Mouse (Mus musculus) limb, embryonic 13.5 days (tissue): ENCODE results near the gene Gm14862. TPM values are rescaled to one million over a fixed set of nuclear protein-coding genes. Genes with fewer than 3 reads are reported as not detected.
A peak's percentile ranks its signal among the peaks of the same experiment; 100 is the strongest.

Experiments used
- ATAC-seq: fragments of 200-750 bp; cut with Nextera tagmentation; 2 replicates; pipeline ENCODE4 v1.8.0; 2017; ENCODE audit warnings: low read depth, moderate number of reproducible peaks, moderate TSS enrichment; ENCODE audit not compliant: low FRiP score
- H3K27ac ChIP-seq: fragments of 300-500 bp; sonication (generic); 2 replicates; pipeline ENCODE4 v1.5.1; 2015; ENCODE audit warnings: inconsistent platforms, mild to moderate bottlenecking, moderate library complexity
- H3K27me3 ChIP-seq: fragments of 300-500 bp; sonication (generic); 2 replicates; pipeline ENCODE4 v1.6.1; 2015; ENCODE audit warnings: mild to moderate bottlenecking, inconsistent platforms
- H3K36me3 ChIP-seq: fragments of 300-500 bp; sonication (generic); 2 replicates; pipeline ENCODE4 v1.6.1; 2015; ENCODE audit warnings: inconsistent platforms, mild to moderate bottlenecking, moderate library complexity
- H3K4me1 ChIP-seq: fragments of 300-500 bp; sonication (generic); 2 replicates; pipeline ENCODE4 v1.6.1; 2015; ENCODE audit warnings: inconsistent platforms
- H3K4me2 ChIP-seq: fragments of 300-500 bp; sonication (generic); replicated peaks from 2 replicates; pipeline ENCODE4 v1.6.1; 2015; ENCODE audit warnings: inconsistent platforms, mild to moderate bottlenecking, moderate library complexity
- H3K4me3 ChIP-seq: fragments of 300-500 bp; sonication (generic); 2 replicates; pipeline ENCODE4 v1.5.1; 2015; ENCODE audit warnings: moderate library complexity, mild to moderate bottlenecking, inconsistent platforms
- H3K9ac ChIP-seq: fragments of 300-500 bp; sonication (generic); 2 replicates; pipeline ENCODE4 v1.6.1; 2015; ENCODE audit warnings: mild to moderate bottlenecking, inconsistent platforms
- H3K9me3 ChIP-seq: fragments of 300-500 bp; sonication (generic); 2 replicates; pipeline ENCODE4 v1.6.1; 2016; ENCODE audit warnings: inconsistent platforms
- WGBS: fragments of 180-500 bp; shearing (Covaris S2); methylation state at CpG from one replicate; pipeline ENCODE4 v1.1.7; 2015; 5-methylcytosine and 5-hydroxymethylcytosine counted together
- polyA plus RNA-seq: library from polyadenylated mRNA; unstranded; fragments of >200 nt; fragmentation: Nextera tagmentation; extraction: Ambion mirVana; gene quantifications from 2 replicates; pipeline ENCODE4 v1.2.1, GENCODE M21; 2015

The Gm14862 gene
- polyA plus RNA-seq, 1 experiment from 2014 or later = not detected

DNA sequence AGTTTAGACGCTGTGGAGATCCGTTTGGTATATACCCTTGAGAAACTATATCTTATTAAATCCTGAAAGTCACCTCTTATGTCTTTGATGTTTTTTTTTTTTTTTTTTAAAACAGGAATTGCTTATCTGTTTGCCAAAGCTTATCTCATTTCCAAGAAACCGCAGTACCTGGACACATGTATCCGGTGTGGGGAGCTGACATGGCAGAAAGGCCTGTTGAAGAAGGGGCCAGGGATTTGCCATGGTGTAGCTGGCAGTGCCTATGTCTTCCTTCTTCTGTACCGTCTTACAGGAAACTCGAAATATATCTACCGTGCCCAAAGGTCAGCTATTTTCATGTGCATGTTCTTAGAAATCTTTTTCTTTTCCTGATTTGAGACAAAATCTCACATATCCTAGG is 1.1 kb upstream of the Gm14862 start:
- Histone ChIP-seq H3K4me2 (no peak overlapping the region), H3K27ac (no peak overlapping the region), H3K4me1 (no peaks in the 10 kb centered on the region), H3K9ac (no peak overlapping the region), H3K36me3 (no peaks in the 10 kb centered on the region), H3K4me3 (no peak overlapping the region), H3K27me3 (no peaks in the 10 kb centered on the region), H3K9me3 (no peaks in the 10 kb centered on the region)
- WGBS = 87% methylated on average over 7 of the region's 7 CpGs
- ATAC-seq = no peak

DNA sequence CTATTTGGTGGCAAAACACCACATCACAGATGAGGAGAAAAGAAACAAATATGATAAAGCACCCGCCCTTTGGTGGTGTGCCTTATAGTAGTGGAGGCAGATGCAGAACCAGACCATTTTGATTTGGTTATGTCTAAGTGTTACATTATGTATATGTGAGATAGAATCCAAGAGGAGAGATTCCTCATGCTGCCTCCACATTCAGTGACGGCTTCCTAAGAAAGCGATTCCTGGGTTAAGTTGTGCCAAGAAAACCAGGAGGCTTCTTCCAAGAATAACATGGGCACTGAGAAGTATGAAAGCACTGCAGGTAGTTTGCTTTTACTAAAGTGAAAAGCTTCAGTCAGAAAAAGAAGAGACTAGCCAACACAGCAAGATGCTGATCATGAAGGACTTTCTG is 1.8 kb downstream of the Gm14862 start:
- no peaks in the 10 kb centered on the region for H3K27me3 ChIP-seq
- 85% methylated on average over 3 of the region's 3 CpGs for WGBS
- no peak for ATAC-seq
- no peaks in the 10 kb centered on the region for H3K36me3 ChIP-seq
- no peaks in the 10 kb centered on the region for H3K4me1 ChIP-seq
- H3K27ac ChIP-seq = no peak overlapping the region
- no peak overlapping the region for H3K4me2 ChIP-seq
- H3K4me3 ChIP-seq = no peak overlapping the region
- H3K9ac ChIP-seq = no peak overlapping the region
- no peaks in the 10 kb centered on the region for H3K9me3 ChIP-seq

DNA sequence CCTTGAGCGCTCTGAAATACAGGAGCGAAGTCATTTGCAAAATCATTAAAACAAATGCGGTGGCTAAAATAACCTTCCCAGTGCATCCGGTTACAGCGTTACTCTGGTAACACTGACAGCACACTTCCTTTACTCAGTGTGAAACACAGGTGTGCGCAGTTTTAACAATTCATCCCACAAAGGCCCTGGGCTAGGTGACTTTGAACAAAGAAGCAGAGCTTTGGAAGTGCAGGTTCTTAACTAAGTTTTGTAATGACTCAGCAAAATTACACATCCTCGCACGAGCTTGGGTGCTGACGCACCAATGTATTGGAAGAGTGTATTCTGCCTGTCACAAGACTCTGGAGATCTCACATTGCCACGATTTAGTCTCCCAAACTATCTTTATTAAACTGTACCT is 2.7 kb downstream of the Gm14862 start:
- no peak for ATAC-seq
- no peak overlapping the region for H3K4me3 ChIP-seq
- H3K9ac ChIP-seq = no peak overlapping the region
- no peaks in the 10 kb centered on the region for H3K4me1 ChIP-seq
- no peaks in the 10 kb centered on the region for H3K9me3 ChIP-seq
- no peaks in the 10 kb centered on the region for H3K27me3 ChIP-seq
- H3K27ac ChIP-seq = no peak overlapping the region
- no peaks in the 10 kb centered on the region for H3K36me3 ChIP-seq
- no peak overlapping the region for H3K4me2 ChIP-seq
- 68% methylated on average over 10 of the region's 10 CpGs for WGBS

DNA sequence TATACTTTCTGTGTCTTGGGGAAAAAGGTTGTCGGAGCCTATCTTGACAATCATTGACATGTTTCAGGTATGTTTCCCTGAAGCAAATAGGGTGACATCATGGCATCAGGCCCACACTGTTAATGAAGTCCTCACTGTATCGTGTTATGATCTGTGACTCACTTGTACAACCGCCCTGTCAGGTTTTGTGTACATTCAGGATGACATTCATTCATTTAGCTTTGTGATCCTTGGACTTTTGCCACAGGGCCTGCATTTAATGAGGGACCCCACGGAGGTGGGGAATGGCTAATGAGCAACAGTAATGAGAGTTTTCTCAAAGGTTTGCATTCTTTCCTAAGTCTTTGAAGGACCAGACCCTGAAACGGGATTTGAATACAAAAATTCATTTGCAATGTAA is 7.8 kb downstream of the Gm14862 start:
- Histone ChIP-seq H3K36me3 (no peaks in the 10 kb centered on the region), H3K27me3 (no peaks in the 10 kb centered on the region), H3K4me2 (no peak overlapping the region), H3K9me3 (no peaks in the 10 kb centered on the region), H3K4me3 (no peak overlapping the region), H3K9ac (no peak overlapping the region), H3K27ac (no peak overlapping the region), H3K4me1 (no peaks in the 10 kb centered on the region)
- ATAC-seq = no peak
- 50% methylated on average over 5 of the region's 5 CpGs for WGBS

DNA sequence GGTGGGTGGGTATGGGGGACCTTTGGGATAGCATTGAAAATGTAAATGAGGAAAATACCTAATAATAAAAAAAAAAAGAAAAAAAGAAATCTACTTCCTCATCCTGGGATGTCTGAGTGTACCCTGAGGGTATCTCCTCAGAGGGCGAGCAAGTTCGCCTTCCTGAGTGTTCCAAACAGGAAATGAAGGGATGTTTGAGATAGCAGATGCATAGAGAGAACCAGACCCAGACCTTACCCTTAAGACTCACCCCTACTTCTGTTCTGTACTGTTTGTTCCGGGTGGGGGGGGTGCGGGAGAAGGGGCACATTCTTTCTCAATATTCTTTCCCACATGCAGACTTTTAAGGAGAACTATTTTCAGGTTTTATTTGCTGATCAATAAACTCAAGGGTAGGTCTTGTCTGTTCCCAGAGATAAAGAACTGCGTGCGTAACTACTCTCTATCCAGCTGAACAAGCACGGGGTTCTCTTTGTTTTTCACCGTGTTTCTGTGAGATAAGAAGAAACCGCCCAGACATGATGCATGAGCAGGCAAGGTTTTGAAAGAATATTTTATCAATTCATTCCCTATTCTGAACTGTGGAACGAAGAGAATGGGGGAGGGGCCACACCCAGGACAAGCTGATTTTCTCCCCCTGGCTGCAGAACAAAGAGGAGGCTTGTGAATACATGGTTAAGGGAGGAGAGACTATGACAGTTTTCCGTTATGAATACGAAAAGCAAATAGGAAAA is 11.9 kb downstream of the Gm14862 start:
- 76% methylated on average over 12 of the region's 12 CpGs for WGBS
- no peak for ATAC-seq
- Histone ChIP-seq H3K27ac (no peak overlapping the region), H3K9ac (no peak overlapping the region), H3K4me2 (no peak overlapping the region), H3K4me1 (no peaks in the 10 kb centered on the region), H3K27me3 (no peaks in the 10 kb centered on the region), H3K4me3 (no peak overlapping the region), H3K9me3 (no peaks in the 10 kb centered on the region), H3K36me3 (no peaks in the 10 kb centered on the region)

DNA sequence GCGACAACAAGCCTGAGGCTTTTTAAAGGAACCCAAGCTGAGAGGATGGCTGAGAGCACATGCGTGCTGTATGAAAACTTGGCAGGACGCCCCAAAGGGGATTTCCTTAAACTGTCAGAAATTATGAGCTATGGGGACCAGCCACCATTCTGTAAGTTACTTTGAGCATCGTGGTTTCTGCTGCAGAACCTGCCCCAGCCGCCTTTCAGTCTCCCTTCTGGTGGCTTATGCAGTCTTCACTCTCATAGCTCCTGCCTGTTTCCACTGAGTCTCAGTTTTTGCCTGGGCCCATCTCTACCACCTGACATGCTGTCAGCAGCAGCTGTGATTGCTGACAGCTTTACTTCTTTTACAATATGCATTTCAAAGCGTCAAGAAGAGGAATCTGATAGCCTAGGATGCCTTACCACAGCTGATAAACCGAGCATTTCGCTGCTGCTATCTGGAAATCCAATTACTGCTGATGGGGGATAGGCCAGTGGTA is 13.3 kb downstream of the Gm14862 start:
- peak; percentile 11; the same call in 1 of the 2 replicates for ATAC-seq
- Histone ChIP-seq H3K36me3 (no peaks in the 10 kb centered on the region), H3K9me3 (no peaks in the 10 kb centered on the region), H3K27me3 (no peaks in the 10 kb centered on the region), H3K27ac (no peak overlapping the region), H3K4me1 (no peaks in the 10 kb centered on the region), H3K4me2 (no peak overlapping the region), H3K9ac (no peak overlapping the region), H3K4me3 (no peak overlapping the region)
- 51% methylated on average over 8 of the region's 8 CpGs for WGBS

DNA sequence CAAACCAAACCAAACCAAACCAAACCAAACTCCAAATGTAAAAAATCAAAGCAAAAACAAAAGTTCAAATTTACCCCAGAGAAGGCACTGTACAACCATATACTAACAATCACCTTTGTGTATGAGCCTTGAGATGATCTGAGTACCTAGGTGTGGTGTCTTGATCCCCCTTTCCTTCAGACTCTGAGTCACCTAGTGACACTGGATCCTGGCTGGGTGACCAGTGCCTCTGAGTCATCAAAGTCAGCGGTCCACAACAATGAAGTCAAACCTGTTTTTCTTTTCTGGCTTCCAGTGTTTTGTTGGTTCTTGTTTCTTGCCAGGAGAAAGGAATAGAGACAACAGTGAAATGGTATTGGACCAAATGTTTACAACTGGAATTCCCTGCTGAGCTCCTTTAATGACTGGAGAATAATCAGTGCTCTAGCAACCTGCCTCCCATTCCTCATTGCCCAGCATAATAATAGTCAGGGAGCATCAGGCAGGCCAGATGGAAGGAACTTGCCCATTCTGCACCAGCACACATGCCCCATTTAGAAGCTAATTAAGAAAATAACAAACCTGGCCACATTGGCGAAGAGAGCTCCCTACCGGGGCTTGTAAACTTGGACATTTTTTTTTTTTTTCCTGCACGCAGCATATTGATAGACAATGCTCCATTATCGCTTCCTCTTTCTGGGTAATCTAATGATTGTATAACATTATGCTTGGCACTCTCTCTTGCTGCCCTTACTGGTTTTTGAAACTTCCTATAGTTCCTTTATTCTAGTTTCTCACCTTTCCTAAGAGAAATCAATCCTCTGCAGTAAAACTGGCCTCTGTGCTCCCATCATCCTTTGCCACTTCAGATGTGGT is 15.7 kb downstream of the Gm14862 start:
- no peaks in the 10 kb centered on the region for H3K36me3 ChIP-seq
- H3K4me3 ChIP-seq = no peak overlapping the region
- WGBS = 54% methylated on average over 5 of the region's 5 CpGs
- H3K27ac ChIP-seq = no peak overlapping the region
- ATAC-seq = no peak
- H3K9me3 ChIP-seq = no peaks in the 10 kb centered on the region
- H3K27me3 ChIP-seq = no peaks in the 10 kb centered on the region
- no peaks in the 10 kb centered on the region for H3K4me1 ChIP-seq
- H3K9ac ChIP-seq = no peak overlapping the region
- H3K4me2 ChIP-seq = no peak overlapping the region

DNA sequence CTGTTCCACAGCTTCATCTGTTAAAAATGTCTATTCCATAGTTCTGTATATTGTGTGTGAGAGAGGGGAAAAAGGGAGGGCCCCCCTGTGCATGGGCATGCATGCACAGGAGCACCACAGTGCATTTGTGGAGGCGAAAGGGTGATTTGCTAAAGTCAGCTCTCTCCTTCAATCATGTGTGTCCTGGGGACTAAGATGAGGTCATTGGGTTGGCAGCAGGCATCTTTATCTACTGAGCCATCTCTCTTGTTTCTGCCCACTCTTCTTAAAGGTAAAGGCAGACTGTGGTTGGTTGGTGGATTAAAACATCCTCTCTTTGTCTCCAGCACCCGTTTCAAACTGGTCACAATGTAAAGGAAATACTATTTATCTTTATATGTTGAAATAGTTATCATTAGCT is 29.6 kb downstream of the Gm14862 start:
- no peaks in the 10 kb centered on the region for H3K27me3 ChIP-seq
- H3K4me2 ChIP-seq = no peak overlapping the region
- ATAC-seq = no peak
- H3K4me3 ChIP-seq = no peak overlapping the region
- no peaks in the 10 kb centered on the region for H3K36me3 ChIP-seq
- H3K9me3 ChIP-seq = no peaks in the 10 kb centered on the region
- no peak overlapping the region for H3K9ac ChIP-seq
- no peak overlapping the region for H3K27ac ChIP-seq
- no peaks in the 10 kb centered on the region for H3K4me1 ChIP-seq
- 84% methylated on average over 2 of the region's 2 CpGs for WGBS

DNA sequence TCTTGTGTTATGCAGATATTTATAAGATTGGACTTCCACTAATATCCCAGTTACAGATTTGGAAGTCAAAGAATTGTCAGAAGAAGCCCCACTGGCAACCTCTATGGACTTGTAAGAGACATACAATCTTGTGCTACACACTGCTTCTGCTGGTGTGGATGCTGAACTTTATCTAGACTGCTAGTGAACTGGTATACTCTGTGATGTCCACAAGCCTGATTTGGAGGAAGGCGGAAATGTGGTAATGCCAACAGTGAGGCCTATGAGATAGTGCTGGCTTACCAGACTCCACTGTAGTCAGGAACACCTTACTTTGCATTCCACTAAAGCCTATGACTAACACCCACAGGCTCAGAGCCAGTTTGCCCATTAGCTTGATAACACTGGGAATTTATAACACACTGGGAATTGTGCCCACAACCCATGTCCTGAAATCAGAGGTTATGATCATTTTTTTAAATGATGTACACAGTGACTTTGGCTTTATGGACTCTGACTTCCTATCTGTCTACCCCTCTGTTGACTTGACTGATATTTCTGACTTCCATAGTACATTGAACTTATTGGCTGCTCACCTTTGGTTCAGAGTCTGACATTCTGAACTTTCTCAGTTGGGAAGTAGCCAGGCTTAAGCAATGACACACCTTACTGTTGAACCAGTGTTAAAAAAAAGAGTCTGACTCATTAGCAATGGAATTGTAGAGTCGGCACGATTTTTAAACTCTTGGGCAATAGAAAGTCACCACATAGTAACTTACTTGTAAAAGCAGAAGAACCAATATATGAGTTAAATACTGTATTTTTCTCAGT is 34.1 kb downstream of the Gm14862 start:
- no peak overlapping the region for H3K4me3 ChIP-seq
- H3K9me3 ChIP-seq = no peaks in the 10 kb centered on the region
- no peaks in the 10 kb centered on the region for H3K27me3 ChIP-seq
- WGBS = 79% methylated on average over 3 of the region's 3 CpGs
- no peak for ATAC-seq
- no peaks in the 10 kb centered on the region for H3K36me3 ChIP-seq
- no peaks in the 10 kb centered on the region for H3K4me1 ChIP-seq
- H3K27ac ChIP-seq = no peak overlapping the region
- no peak overlapping the region for H3K4me2 ChIP-seq
- no peak overlapping the region for H3K9ac ChIP-seq

DNA sequence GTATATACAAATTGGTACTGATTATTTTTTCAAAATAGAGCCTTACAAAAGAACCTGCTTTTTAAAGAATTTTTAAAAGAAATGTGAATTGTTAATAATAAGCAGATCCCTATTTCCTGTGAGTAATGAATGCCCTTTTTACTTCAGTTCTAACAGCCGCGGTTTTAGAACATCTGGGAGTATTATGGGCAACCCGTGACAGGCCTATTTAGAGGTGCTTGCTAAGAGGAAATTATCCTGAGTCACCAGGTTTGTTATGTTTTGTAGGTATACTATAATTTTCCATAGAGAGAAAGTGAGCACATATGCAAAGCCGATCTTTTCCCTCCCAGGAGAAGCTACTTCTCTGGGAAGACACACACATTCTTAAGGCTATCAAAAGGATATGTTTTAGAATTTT is 35.0 kb downstream of the Gm14862 start:
- Histone ChIP-seq H3K27me3 (no peaks in the 10 kb centered on the region), H3K9ac (no peak overlapping the region), H3K4me2 (no peak overlapping the region), H3K9me3 (no peaks in the 10 kb centered on the region), H3K36me3 (no peaks in the 10 kb centered on the region), H3K4me1 (no peaks in the 10 kb centered on the region), H3K27ac (no peak overlapping the region), H3K4me3 (no peak overlapping the region)
- WGBS = 40% methylated on average over 4 of the region's 4 CpGs
- no peak for ATAC-seq

DNA sequence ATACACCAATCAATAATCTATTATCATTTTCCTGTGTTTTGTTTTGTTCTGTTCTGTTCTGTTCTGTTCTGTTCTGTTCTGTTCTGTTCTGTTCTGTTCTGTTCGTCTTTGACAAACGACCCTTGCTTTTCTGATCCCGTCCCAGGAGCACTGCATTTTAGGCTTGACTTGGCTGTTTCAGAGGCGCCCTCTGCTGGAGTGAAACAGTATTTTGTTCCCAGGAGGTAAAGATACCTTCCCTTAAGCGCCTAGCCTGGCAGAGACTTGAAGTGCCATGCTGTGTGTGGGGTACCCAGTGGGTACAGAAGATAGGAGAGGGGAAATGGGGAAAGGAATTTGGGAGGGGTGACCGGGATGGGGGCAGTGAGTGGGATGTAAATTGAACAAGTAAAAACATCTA is 35.5 kb downstream of the Gm14862 start:
- Histone ChIP-seq H3K36me3 (no peaks in the 10 kb centered on the region), H3K27me3 (no peaks in the 10 kb centered on the region), H3K4me2 (no peak overlapping the region), H3K9ac (no peak overlapping the region), H3K4me3 (no peak overlapping the region), H3K9me3 (no peaks in the 10 kb centered on the region), H3K27ac (no peak overlapping the region), H3K4me1 (no peaks in the 10 kb centered on the region)
- no peak for ATAC-seq
- 31% methylated on average over 6 of the region's 6 CpGs for WGBS

DNA sequence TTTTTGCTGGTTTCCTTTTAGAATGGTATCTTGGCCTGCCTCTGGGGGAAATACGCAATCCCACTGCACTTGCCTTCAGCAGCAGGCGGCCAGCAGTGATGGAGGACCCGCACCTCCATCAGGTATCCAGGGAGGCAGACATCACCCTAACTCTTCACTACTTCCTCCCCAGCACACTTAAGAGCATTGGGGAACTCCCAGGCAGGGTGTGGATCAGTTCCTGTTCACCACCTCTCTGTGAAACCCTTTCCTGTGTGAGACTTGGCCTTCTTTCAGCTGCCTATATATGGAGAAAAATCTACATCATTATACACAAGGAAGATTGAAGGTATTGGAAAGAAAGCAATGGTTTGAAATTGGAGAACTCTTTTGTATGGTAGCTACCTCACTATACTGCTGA is 37.1 kb downstream of the Gm14862 start:
- WGBS = 80% methylated on average over 3 of the region's 3 CpGs
- H3K9ac ChIP-seq = no peak overlapping the region
- no peak overlapping the region for H3K4me3 ChIP-seq
- no peaks in the 10 kb centered on the region for H3K27me3 ChIP-seq
- H3K9me3 ChIP-seq = no peaks in the 10 kb centered on the region
- no peak overlapping the region for H3K27ac ChIP-seq
- H3K36me3 ChIP-seq = no peaks in the 10 kb centered on the region
- no peak overlapping the region for H3K4me2 ChIP-seq
- H3K4me1 ChIP-seq = no peaks in the 10 kb centered on the region
- no peak for ATAC-seq
